Mouse (Mus musculus): ENCODE data around the gene Psmd5.

The Psmd5 gene

GRCm38 (mm10) chr2:34874816-34875345 lies at the start of gene Psmd5:
Psmd5 (minus strand) TSS chr2:34874968.
- DNase-seq: no peak

DNA sequence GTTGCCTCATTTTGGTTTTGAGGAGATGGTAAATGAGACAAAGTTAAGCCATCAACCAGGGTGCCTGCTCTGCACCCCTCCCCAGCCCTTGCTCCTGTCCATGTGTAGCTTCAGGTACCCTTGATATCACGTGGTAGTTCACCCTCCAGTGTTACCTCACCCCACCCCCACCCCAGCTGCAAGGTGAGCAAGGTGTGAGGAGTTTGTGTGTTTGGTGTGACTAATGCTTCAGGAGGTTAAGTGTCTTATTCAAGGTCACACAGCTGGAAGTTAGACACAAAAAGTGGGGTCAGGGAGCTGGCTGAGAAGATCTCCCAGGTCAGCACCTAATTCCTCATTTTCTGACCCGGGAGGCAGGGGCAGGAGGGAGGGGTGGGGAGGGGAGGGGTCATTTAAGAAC lies 48.0 kb upstream of the Psmd5 start:
- DNase-seq: no peak

DNA sequence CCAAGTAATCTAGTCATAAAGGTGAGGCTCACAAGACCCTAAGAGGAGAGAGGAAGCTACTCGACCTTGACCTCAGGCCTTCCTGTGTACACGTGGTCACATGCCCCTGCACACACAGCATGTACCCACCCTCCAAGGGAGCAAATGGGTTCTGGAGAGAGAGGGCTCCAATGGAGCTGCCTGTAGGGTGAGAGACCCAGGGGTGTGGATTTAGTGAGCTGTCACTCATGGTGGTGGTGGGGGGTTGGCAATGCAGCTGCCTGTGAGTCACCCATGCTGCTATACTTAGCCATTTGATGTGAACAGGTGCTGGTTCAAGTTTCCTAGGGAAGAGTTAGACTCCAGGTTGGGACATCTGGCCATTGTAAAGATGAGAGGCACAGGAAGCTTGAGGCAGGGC lies 45.4 kb upstream of the Psmd5 start:
- no peak for DNase-seq

DNA sequence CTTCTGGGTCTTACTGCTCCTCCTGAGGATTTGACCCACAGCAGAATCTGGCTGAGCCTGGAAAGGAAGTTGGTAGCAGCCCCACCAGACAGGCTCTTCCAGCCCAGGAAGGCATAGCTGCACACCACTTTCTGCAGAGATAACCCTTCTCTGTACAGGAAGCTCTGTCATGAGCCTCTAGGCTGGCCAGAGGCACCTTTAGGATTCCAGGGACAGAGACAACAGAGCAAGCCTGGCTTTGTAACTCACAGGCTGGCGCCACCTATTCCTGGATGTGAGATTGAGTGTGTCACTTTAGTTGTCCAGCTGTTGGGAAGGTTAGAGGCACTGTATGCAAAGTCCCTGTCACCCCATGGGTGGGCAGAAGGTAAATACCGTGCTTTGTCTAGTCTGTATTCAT lies 40.3 kb upstream of the Psmd5 start:
- no peak for DNase-seq

- no peak for DNase-seq
Observed at GRCm38 (mm10) chr2:34914823-34915082, 40.0 kb upstream of the Psmd5 start.

DNA sequence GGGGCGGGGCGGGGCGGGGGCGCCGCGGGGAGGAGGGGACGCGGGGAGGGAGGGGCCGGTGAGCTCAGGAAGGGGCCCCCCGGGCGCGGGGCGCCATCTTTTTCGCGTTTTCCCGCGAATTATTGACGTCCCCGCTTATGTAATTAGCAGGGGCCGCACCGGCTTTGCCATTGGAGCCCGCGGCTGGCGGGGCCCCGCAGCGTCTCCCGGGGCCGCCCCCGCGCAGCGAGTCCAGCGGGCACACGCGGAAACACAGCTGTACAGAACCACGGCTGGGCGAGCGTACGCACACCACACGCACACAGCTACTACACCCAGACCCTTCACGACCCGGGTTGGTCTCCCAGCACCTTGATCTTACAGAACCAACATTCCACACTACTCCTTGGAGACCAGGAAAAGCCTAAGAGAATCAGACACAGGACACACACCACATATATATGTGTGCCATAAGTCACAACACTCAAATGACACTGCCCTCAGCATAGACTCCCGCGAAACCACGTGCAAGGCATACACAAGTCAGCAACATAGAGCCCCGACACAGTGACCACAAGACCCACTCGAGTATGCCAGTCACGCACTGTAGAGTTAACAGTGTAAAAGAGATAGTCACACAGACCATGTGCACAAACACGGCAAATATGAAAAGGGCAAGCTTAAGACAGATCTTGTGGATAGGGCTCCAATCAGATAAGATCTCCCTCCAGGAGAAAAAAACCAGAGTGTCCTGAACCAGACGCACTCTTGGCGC lies 39.5 kb upstream of the Psmd5 start:
- DNase-seq: peak; percentile 71

- DNase-seq: peak; percentile 41
Observed at GRCm38 (mm10) chr2:34913218-34914068, 38.7 kb upstream of the Psmd5 start, which contains the start of gene Phf19. Phf19 (minus strand) TSS chr2:34914026.

GRCm38 (mm10) chr2:34912613-34913012 lies 37.8 kb upstream of the Psmd5 start:
- no peak for DNase-seq

DNA sequence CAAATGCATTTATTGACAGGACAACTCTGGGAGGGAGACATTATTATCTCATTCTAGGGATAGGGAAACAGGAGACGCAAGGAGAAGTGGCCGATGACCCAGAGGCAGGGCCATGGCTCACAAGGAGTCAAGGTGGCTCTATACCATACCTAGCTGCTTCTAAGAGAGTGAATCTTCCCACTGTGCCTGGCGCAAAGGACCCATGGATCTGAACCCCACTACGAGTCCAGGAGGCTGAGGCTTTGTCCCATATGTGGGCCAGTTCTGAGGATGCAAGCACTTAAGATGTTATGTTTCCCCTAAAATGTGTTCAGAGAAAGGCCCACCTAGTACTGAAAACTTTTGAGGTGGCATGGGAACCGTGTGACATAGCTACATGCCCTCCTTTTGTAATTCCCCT lies 37.1 kb upstream of the Psmd5 start:
- no peak for DNase-seq

GRCm38 (mm10) chr2:34909719-34910118 lies 35.0 kb upstream of the Psmd5 start:
- no peak for DNase-seq

DNA sequence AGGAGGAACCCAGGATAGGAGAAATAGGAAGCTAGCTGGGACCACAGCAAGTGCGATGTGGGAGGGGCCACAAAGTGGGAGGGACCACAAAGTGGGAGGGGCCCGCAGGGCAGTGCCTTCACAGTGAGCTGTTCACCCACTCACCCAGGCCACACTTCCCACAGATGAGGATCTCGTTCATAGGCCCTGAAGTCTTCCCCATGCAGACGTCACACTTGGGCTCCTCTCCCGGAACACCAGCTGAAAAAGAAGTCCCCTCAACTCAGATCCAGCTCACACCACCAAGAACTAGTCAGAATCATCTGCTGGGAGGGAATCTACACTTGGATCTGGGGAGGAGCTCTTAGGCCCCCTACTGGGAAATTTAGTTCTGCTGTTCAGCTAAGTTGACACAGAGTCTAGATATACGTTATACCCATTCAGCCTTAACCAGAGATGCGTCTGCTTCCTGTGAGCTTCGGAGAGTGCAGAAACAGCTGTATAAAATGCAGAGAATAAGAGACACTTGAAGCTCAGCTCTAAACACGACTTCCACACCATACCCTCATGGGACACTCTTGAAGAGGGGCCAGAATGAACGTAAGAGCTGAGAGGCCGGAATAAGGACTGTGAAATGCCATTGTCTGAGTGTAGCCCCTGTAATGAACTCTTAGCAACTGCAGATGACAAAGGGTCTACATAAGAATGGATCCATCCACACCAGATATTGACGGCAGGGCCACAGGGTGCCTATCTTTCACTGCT lies 32.3 kb upstream of the Psmd5 start:
- no peak for DNase-seq

GRCm38 (mm10) chr2:34906426-34906825 lies 31.7 kb upstream of the Psmd5 start:
- no peak for DNase-seq

DNA sequence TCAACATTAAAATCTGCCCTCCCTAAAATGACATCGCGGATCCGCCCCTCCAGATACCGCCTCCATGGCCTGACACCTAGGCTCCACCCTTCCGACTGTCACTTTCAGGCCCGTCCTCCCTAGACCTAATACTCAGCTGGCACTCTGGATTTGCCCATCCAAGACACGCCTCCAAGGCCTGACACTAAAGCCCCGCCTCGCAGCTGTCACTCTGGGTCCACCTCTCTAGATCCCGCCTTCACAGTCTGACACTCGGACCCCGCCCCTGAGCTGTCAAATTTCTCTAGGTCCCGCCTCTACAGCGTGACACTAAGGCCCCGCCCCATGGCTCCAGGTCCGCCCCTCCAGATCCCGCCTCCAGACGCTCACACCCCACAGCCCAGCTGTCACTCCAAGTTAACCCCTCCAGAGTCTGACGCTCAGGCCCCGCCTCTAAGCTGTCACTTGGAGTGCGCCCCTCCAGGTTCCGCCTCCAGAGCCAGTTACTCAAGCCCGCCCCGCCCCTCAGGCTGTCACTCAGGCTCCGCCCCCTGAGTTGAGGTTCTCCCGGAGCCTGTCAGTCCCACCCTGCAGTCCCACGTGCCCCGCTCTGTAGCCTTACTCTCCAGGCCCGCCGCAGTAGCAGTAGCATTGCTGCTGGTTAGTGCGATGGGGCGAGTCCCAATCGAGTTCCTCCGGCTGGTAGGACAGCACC lies 30.2 kb upstream of the Psmd5 start:
- DNase-seq: peak; percentile 99

DNA sequence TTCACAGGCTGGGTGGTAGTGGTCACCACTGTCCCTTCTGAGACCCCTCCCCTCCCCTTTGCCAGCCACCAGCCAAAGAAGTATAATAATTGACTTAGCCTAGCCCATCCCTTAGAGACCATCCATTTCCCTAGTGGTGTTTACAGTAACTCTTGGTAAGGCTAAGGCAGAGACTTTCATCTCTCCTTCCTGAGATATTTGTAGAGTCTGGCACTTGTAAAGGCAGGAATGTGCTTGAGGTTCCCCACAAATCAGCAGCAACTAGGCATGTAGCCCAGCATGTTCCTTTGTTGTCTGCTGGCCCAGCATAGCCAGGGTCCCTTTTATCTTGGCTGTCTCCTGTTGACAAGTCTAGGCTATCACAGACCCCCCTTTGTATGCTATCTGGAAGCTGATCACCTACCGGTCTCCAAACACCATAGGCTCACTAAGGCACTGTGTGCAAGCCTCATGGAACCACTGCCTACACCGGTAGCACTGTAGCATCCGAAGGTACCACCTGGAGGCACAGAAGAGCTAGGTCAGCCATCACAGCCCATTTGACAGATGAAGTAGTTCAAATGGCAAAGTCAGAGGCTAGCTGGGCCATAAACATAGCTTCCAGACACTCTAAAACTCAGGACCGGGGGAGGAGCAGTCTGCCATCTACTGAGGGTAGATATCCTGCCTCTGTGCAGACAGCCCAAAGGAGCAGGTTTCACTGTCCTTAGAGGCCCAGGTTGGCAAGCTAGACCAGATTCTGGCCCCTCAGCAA lies 29.1 kb upstream of the Psmd5 start:
- no peak for DNase-seq

GRCm38 (mm10) chr2:34903191-34903590 lies 28.4 kb upstream of the Psmd5 start:
- no peak for DNase-seq

GRCm38 (mm10) chr2:34902731-34903130 lies 28.0 kb upstream of the Psmd5 start:
- DNase-seq: no peak

DNA sequence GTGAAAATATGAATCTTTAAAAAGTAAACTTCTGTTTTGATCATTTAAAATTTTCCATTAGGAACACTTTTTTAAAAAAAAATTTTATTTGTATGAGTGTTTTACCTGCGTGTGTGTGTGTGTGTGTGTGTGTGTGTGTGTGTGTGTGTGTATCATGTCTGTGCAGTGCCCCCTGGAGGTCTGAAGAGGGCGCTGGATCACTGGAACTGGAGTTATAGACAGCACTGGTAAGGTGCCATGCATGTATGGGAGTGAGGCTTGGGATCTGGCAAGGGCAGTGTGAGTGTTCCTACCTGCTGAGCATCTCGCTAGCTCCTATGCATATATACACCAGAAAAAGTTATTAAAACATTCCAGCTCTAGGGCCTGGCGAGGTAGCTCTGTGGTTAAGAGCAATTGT lies 27.0 kb upstream of the Psmd5 start:
- DNase-seq: no peak

DNA sequence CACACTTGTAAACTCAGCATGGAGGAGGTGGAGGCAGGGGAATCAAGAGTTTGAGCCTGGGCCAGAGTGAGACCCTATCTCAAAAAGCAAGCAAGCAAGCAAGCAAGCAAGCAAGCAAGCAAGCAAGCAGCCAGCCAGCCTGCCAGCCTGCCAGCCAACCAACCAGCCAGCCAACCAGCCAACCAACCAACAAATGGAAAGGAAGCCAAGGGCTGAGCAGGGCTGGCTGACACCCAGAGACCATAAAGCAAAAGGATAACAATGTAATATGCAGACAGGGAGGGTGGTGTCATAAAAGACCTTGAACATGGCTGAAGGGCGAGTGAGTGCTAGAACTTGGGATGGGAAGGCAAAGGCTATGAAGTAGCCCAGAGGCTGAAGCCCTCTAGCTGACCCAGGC lies 25.6 kb upstream of the Psmd5 start:
- no peak for DNase-seq

- no peak for DNase-seq
Observed at GRCm38 (mm10) chr2:34899682-34900081, 24.9 kb upstream of the Psmd5 start.

DNA sequence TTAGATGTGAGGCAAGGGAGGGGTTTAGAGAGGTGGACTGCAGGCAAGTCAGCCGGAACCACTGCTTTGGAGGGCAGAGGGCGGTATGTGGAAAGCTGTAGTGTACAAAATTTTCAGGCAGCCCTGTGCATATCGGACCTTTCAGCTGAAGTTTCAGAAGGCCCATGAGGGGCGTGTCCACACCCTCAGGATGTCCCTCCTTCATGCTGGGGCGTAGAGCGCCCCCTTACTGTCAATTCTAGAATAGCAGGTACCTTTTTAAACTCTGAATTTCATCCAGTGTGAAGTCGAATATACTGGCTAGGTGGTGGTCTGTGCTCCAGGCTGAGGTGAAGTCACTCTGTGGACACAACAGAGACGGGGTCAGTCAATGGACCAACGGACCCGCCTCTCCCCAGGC lies 23.1 kb upstream of the Psmd5 start:
- DNase-seq: peak; percentile 59

- no peak for DNase-seq
Observed at GRCm38 (mm10) chr2:34896821-34897460, 22.2 kb upstream of the Psmd5 start.
